Mouse (Mus musculus): ENCODE results near the gene Hist1h4m. TPM values are rescaled to one million over a fixed set of nuclear protein-coding genes. Genes with fewer than 3 reads are reported as not detected.
"Not testable (repeated sequence)": the region's sequence is repeated elsewhere in the genome, so short reads cannot be mapped to it uniquely, and the experiment has no call there.

The Hist1h4m gene
- total and polyA plus RNA-seq, 3 experiments, result 4.5 to 190 (median 165) TPM

- DNase-seq, result not testable (repeated sequence)
Measured at GRCm38 (mm10) chr13:21810073-21810472, 1.5 kb upstream of the Hist1h4m start, which contains the start of the genes Hist1h2bq and Hist1h2ao. TSS of gene Hist1h2bq (minus strand) at chr13:21810197. TSS of gene Hist1h2ao (plus strand) at chr13:21810465.

GRCm38 (mm10) chr13:21811074-21811473 is 472 bp upstream of the Hist1h4m start:
- DNase-seq, result not testable (repeated sequence)

- not testable (repeated sequence) for DNase-seq
Measured at GRCm38 (mm10) chr13:21812092-21812491, 546 bp downstream of the Hist1h4m start.

- DNase-seq, result not testable (repeated sequence)
Measured at GRCm38 (mm10) chr13:21820082-21820890, 8.7 kb downstream of the Hist1h4m start.

- DNase-seq, result no peak
Measured at GRCm38 (mm10) chr13:21828511-21828910, 17.0 kb downstream of the Hist1h4m start.

- DNase-seq, result no peak
Measured at GRCm38 (mm10) chr13:21830344-21830743, 18.8 kb downstream of the Hist1h4m start.

GRCm38 (mm10) chr13:21831418-21832394 is 20.2 kb downstream of the Hist1h4m start, which contains the start of gene Hist1h4n:
TSS of gene Hist1h4n (minus strand) at chr13:21832196.
- DNase-seq, result peak; percentile 71

- not testable (repeated sequence) for DNase-seq
Measured at GRCm38 (mm10) chr13:21833461-21833860, 21.9 kb downstream of the Hist1h4m start, which contains the start of the genes Hist1h2ap and Hist1h2br. TSS of gene Hist1h2ap (minus strand) at chr13:21833507. TSS of gene Hist1h2br (plus strand) at chr13:21833743.

- not testable (repeated sequence) for DNase-seq
Measured at GRCm38 (mm10) chr13:21840508-21840907, 29.0 kb downstream of the Hist1h4m start.

- DNase-seq, result not testable (repeated sequence)
Measured at GRCm38 (mm10) chr13:21846356-21846755, 34.8 kb downstream of the Hist1h4m start.

- no peak for DNase-seq
Measured at GRCm38 (mm10) chr13:21847883-21848282, 36.3 kb downstream of the Hist1h4m start.

- DNase-seq, result not testable (repeated sequence)
Measured at GRCm38 (mm10) chr13:21850696-21851095, 39.1 kb downstream of the Hist1h4m start.

- DNase-seq, result peak; percentile 5
Measured at GRCm38 (mm10) chr13:21852215-21852945, 40.8 kb downstream of the Hist1h4m start.

- DNase-seq, result peak; percentile 92
Measured at GRCm38 (mm10) chr13:21855146-21855545, 43.6 kb downstream of the Hist1h4m start.

- DNase-seq, result peak; percentile 66
Measured at GRCm38 (mm10) chr13:21855698-21856162, 44.2 kb downstream of the Hist1h4m start.

- DNase-seq, result no peak
Measured at GRCm38 (mm10) chr13:21861608-21862007, 50.1 kb downstream of the Hist1h4m start.

Small RNAs within 50 kb of the gene (microRNA-seq; reads per million reads assigned to microRNA genes)
- gene Gm19658, result 0 reads per million in 2 experiments
- gene Gm44346, result 0 reads per million in 2 experiments
- 0 reads per million in 2 experiments for gene Gm44466

Other genes with a start within 250 kb of the Hist1h4m start
Only the 30 nearest of the 31 such genes appear.
- not detected for gene Olfr1364, start 230.0 kb upstream of the Hist1h4m start, total RNA-seq (2021)
- gene Olfr1364, start 230.0 kb upstream of the Hist1h4m start, polyA plus RNA-seq (2012; rRNA removed), result not detected in 2 replicates
- gene Olfr1362, start 197.7 kb upstream of the Hist1h4m start, total RNA-seq (2021), result not detected
- gene Olfr1362, start 197.7 kb upstream of the Hist1h4m start, polyA plus RNA-seq (2012; rRNA removed), result 0.04 TPM in 1 of 2 replicates, not detected in the other
- gene Olfr11, start 169.2 kb upstream of the Hist1h4m start, total RNA-seq (2021), result not detected
- gene Olfr11, start 169.2 kb upstream of the Hist1h4m start, polyA plus RNA-seq (2012; rRNA removed), result not detected in 2 replicates
- not detected for gene Olfr1361, start 148.4 kb upstream of the Hist1h4m start, total RNA-seq (2021)
- not detected in 2 replicates for gene Olfr1361, start 148.4 kb upstream of the Hist1h4m start, polyA plus RNA-seq (2012; rRNA removed)
- not detected for gene Olfr1360, start 134.3 kb upstream of the Hist1h4m start, total RNA-seq (2021)
- not detected in 2 replicates for gene Olfr1360, start 134.3 kb upstream of the Hist1h4m start, polyA plus RNA-seq (2012; rRNA removed)
- not detected for gene Olfr1359, start 113.6 kb upstream of the Hist1h4m start, total RNA-seq (2021)
- gene Olfr1359, start 113.6 kb upstream of the Hist1h4m start, polyA plus RNA-seq (2012; rRNA removed), result not detected in 2 replicates
- gene Hist1h2bl, start 95.6 kb upstream of the Hist1h4m start, total RNA-seq (2021), result 10 to 100 TPM; 24.1 to 36.9 TPM
- gene Hist1h2bl, start 95.6 kb upstream of the Hist1h4m start, polyA plus RNA-seq (2012; rRNA removed), result 0.49 and 1.3 TPM in 2 replicates
- 10 to 100 TPM; 28.5 to 38.1 TPM for gene Hist1h2ai, start 95.3 kb upstream of the Hist1h4m start, total RNA-seq (2021)
- gene Hist1h2ai, start 95.3 kb upstream of the Hist1h4m start, polyA plus RNA-seq (2012; rRNA removed), result 5.7 and 9.3 TPM in 2 replicates
- gene Hist1h3h, start 94.1 kb upstream of the Hist1h4m start, total RNA-seq (2021), result 10 to 100 TPM; 16.3 to 42.1 TPM
- 5.5 and 8.7 TPM in 2 replicates for gene Hist1h3h, start 94.1 kb upstream of the Hist1h4m start, polyA plus RNA-seq (2012; rRNA removed)
- 1 to 10 TPM; 6.5 to 7.0 TPM for gene Hist1h2bm, start 89.7 kb upstream of the Hist1h4m start, total RNA-seq (2021)
- 0.28 and 0.56 TPM in 2 replicates for gene Hist1h2bm, start 89.7 kb upstream of the Hist1h4m start, polyA plus RNA-seq (2012; rRNA removed)
- 10 to 100 TPM in 1 of 2 experiments, 1 to 10 TPM in 1; 7.5 to 11.4 TPM for gene Hist1h4j, start 76.7 kb upstream of the Hist1h4m start, total RNA-seq (2021)
- gene Hist1h4j, start 76.7 kb upstream of the Hist1h4m start, polyA plus RNA-seq (2012; rRNA removed), result 0.52 TPM in 2 replicates
- 100 to 1,000 TPM in 1 of 2 experiments, 10 to 100 TPM in 1; 76.0 to 101 TPM for gene Hist1h4k, start 61.2 kb upstream of the Hist1h4m start, total RNA-seq (2021)
- gene Hist1h4k, start 61.2 kb upstream of the Hist1h4m start, polyA plus RNA-seq (2012; rRNA removed), result 10.2 and 12.5 TPM in 2 replicates
- 10 to 100 TPM; 10.8 to 11.1 TPM for gene Hist1h2ak, start 57.9 kb upstream of the Hist1h4m start, total RNA-seq (2021)
- gene Hist1h2ak, start 57.9 kb upstream of the Hist1h4m start, polyA plus RNA-seq (2012; rRNA removed), result 5.4 and 7.8 TPM in 2 replicates
- 10 to 100 TPM; 16.7 to 17.2 TPM for gene Hist1h2bn, start 57.6 kb upstream of the Hist1h4m start, total RNA-seq (2021)
- gene Hist1h2bn, start 57.6 kb upstream of the Hist1h4m start, polyA plus RNA-seq (2012; rRNA removed), result 2.5 and 8.2 TPM in 2 replicates
- 10 to 100 TPM; 11.6 to 11.7 TPM for gene Hist1h1b, start 31.1 kb upstream of the Hist1h4m start, total RNA-seq (2021)
- gene Hist1h1b, start 31.1 kb upstream of the Hist1h4m start, polyA plus RNA-seq (2012; rRNA removed), result 0.34 and 0.37 TPM in 2 replicates
- 10 to 100 TPM; 41.4 to 42.7 TPM for gene Hist1h3i, start 28.4 kb upstream of the Hist1h4m start, total RNA-seq (2021)
- gene Hist1h3i, start 28.4 kb upstream of the Hist1h4m start, polyA plus RNA-seq (2012; rRNA removed), result 16.8 and 25.5 TPM in 2 replicates
- 1 to 10 TPM; 3.4 to 4.6 TPM for gene Hist1h2an, start 24.5 kb upstream of the Hist1h4m start, total RNA-seq (2021)
- gene Hist1h2an, start 24.5 kb upstream of the Hist1h4m start, polyA plus RNA-seq (2012; rRNA removed), result 4.2 TPM in 1 of 2 replicates, not detected in the other
- gene Hist1h2bp, start 24.3 kb upstream of the Hist1h4m start, total RNA-seq (2021), result 10 to 100 TPM in 1 of 2 experiments, 1 to 10 TPM in 1; 8.5 to 10.7 TPM
- 1.6 TPM in 1 of 2 replicates, not detected in the other for gene Hist1h2bp, start 24.3 kb upstream of the Hist1h4m start, polyA plus RNA-seq (2012; rRNA removed)
- gene Hist1h2bq, start 1.5 kb upstream of the Hist1h4m start, total RNA-seq (2021), result 10 to 100 TPM; 35.5 to 55.7 TPM
- 13.1 and 16.6 TPM in 2 replicates for gene Hist1h2bq, start 1.5 kb upstream of the Hist1h4m start, polyA plus RNA-seq (2012; rRNA removed)
- gene Hist1h2ao, start 1.3 kb upstream of the Hist1h4m start, total RNA-seq (2021), result 10 to 100 TPM; 16.1 to 19.4 TPM
- gene Hist1h2ao, start 1.3 kb upstream of the Hist1h4m start, polyA plus RNA-seq (2012; rRNA removed), result not detected in 2 replicates
- gene Hist1h4n, start 20.4 kb downstream of the Hist1h4m start, total RNA-seq (2021), result 10 to 100 TPM; 22.2 to 52.8 TPM
- 4.1 and 6.6 TPM in 2 replicates for gene Hist1h4n, start 20.4 kb downstream of the Hist1h4m start, polyA plus RNA-seq (2012; rRNA removed)
- gene Hist1h2ap, start 21.8 kb downstream of the Hist1h4m start, total RNA-seq (2021), result 10 to 100 TPM; 24.8 to 29.8 TPM
- 126 and 141 TPM in 2 replicates for gene Hist1h2ap, start 21.8 kb downstream of the Hist1h4m start, polyA plus RNA-seq (2012; rRNA removed)
- gene Hist1h2br, start 22.0 kb downstream of the Hist1h4m start, total RNA-seq (2021), result 10 to 100 TPM; 36.5 to 55.8 TPM
- gene Hist1h2br, start 22.0 kb downstream of the Hist1h4m start, polyA plus RNA-seq (2012; rRNA removed), result 12.6 and 15.9 TPM in 2 replicates
- gene Zfp184, start 133.3 kb downstream of the Hist1h4m start, total RNA-seq (2021), result 1 to 10 TPM; 1.7 to 1.9 TPM
- 0.26 and 0.35 TPM in 2 replicates for gene Zfp184, start 133.3 kb downstream of the Hist1h4m start, polyA plus RNA-seq (2012; rRNA removed)
- not detected for gene Pom121l2, start 169.4 kb downstream of the Hist1h4m start, total RNA-seq (2021)
- not detected in 2 replicates for gene Pom121l2, start 169.4 kb downstream of the Hist1h4m start, polyA plus RNA-seq (2012; rRNA removed)
- gene Prss16, start 198.0 kb downstream of the Hist1h4m start, total RNA-seq (2021), result under 1 TPM in 1 of 2 experiments, not detected in 1; 0.61 TPM
- 0.35 and 1.0 TPM in 2 replicates for gene Prss16, start 198.0 kb downstream of the Hist1h4m start, polyA plus RNA-seq (2012; rRNA removed)
- 10 to 100 TPM; 14.2 to 18.9 TPM for gene Hist1h2ah, start 223.8 kb downstream of the Hist1h4m start, total RNA-seq (2021)
- 1.0 and 16.0 TPM in 2 replicates for gene Hist1h2ah, start 223.8 kb downstream of the Hist1h4m start, polyA plus RNA-seq (2012; rRNA removed)
- 10 to 100 TPM; 27.4 to 48.0 TPM for gene Hist1h2bk, start 224.1 kb downstream of the Hist1h4m start, total RNA-seq (2021)
- 1.9 and 3.2 TPM in 2 replicates for gene Hist1h2bk, start 224.1 kb downstream of the Hist1h4m start, polyA plus RNA-seq (2012; rRNA removed)
- gene Hist1h4i, start 229.6 kb downstream of the Hist1h4m start, total RNA-seq (2021), result 10 to 100 TPM; 48.5 to 52.2 TPM
- 11.4 and 12.7 TPM in 2 replicates for gene Hist1h4i, start 229.6 kb downstream of the Hist1h4m start, polyA plus RNA-seq (2012; rRNA removed)
- 10 to 100 TPM; 14.1 to 18.2 TPM for gene Hist1h2ag, start 231.2 kb downstream of the Hist1h4m start, total RNA-seq (2021)
- gene Hist1h2ag, start 231.2 kb downstream of the Hist1h4m start, polyA plus RNA-seq (2012; rRNA removed), result 0.45 TPM in 1 of 2 replicates, not detected in the other

Data from adrenal gland, adult 2 months (tissue).